Mouse (Mus musculus) midbrain, embryonic 15.5 days (tissue): ENCODE results near the gene Spg21. TPM values are rescaled to one million over a fixed set of nuclear protein-coding genes. Genes with fewer than 3 reads are reported as not detected.

Source experiments
- ATAC-seq: fragments of 200-750 bp; cut with Nextera tagmentation; replicated peaks from 2 replicates; pipeline ENCODE4 v1.8.0; 2017; ENCODE audit warnings: moderate TSS enrichment
- H3K27ac ChIP-seq: fragments of 300-500 bp; sonication (generic); 2 replicates; pipeline ENCODE4 v1.5.1; 2015; ENCODE audit warnings: mild to moderate bottlenecking, inconsistent platforms
- H3K27me3 ChIP-seq: fragments of 300-500 bp; sonication (generic); replicated peaks from 2 replicates; pipeline ENCODE4 v1.6.1; 2015; ENCODE audit warnings: inconsistent platforms
- H3K36me3 ChIP-seq: fragments of 300-500 bp; sonication (generic); replicated peaks from 2 replicates; pipeline ENCODE4 v1.6.1; 2015; ENCODE audit warnings: inconsistent platforms
- H3K4me1 ChIP-seq: fragments of 300-500 bp; sonication (generic); 2 replicates; pipeline ENCODE4 v1.6.1; 2015; ENCODE audit warnings: inconsistent platforms
- H3K4me2 ChIP-seq: fragments of 300-500 bp; sonication (generic); 2 replicates; pipeline ENCODE4 v1.6.1; 2015; ENCODE audit warnings: inconsistent platforms, mild to moderate bottlenecking, moderate library complexity
- H3K4me3 ChIP-seq: fragments of 300-500 bp; sonication (generic); 2 replicates; pipeline ENCODE4 v1.5.1; 2015; ENCODE audit warnings: mild to moderate bottlenecking, inconsistent platforms
- H3K9ac ChIP-seq: fragments of 300-500 bp; sonication (generic); 2 replicates; pipeline ENCODE4 v1.6.1; 2015; ENCODE audit warnings: mild to moderate bottlenecking, inconsistent platforms
- H3K9me3 ChIP-seq: fragments of 300-500 bp; sonication (generic); 2 replicates; pipeline ENCODE4 v1.6.1; 2016; ENCODE audit warnings: inconsistent platforms
- WGBS: fragments of 180-500 bp; shearing (Covaris S2); methylation state at CpG from one replicate; pipeline ENCODE4 v1.1.7; 2015; ENCODE audit warnings: mixed read lengths; 5-methylcytosine and 5-hydroxymethylcytosine counted together
- polyA plus RNA-seq: library from polyadenylated mRNA; unstranded; fragments of >200 nt; fragmentation: Nextera tagmentation; extraction: Ambion mirVana; gene quantifications from 2 replicates; pipeline ENCODE4 v1.2.1, GENCODE M21; 2015

Spg21 gene
- polyA plus RNA-seq, 1 experiment from 2014 or later = 133 TPM

GRCm38 (mm10) chr9:65525445-65526195 lies 64.9 kb downstream of the Spg21 start:
- Histone ChIP-seq H3K9me3 (no peaks in the 10 kb centered on the region), H3K27me3 (no peaks in the 10 kb centered on the region), H3K4me2 (no peak overlapping the region), H3K9ac (no peak overlapping the region), H3K4me1 (peaks cover 4% of the 10 kb centered on the region; the same call in 1 of the 2 replicates), H3K36me3 (no peaks in the 10 kb centered on the region), H3K4me3 (no peak overlapping the region), H3K27ac (no peak overlapping the region)
- whole genome bisulfite sequencing = 85% methylated on average over 10 of the region's 10 CpGs
- ATAC-seq = no peak

GRCm38 (mm10) chr9:65528417-65529038 lies 67.8 kb downstream of the Spg21 start:
- Histone ChIP-seq H3K27ac (no peak overlapping the region), H3K9ac (no peak overlapping the region), H3K4me3 (no peak overlapping the region), H3K4me1 (no peaks in the 10 kb centered on the region), H3K36me3 (no peaks in the 10 kb centered on the region), H3K4me2 (no peak overlapping the region), H3K27me3 (no peaks in the 10 kb centered on the region), H3K9me3 (no peaks in the 10 kb centered on the region)
- 88% methylated on average over 6 of the region's 6 CpGs for WGBS
- ATAC-seq = no peak

GRCm38 (mm10) chr9:65529659-65530058 lies 68.9 kb downstream of the Spg21 start:
- H3K4me2 ChIP-seq = no peak overlapping the region
- ATAC-seq = no peak
- H3K27me3 ChIP-seq = no peaks in the 10 kb centered on the region
- H3K27ac ChIP-seq = no peak overlapping the region
- no peaks in the 10 kb centered on the region for H3K4me1 ChIP-seq
- no peaks in the 10 kb centered on the region for H3K9me3 ChIP-seq
- WGBS = 54% methylated on average over 8 of the region's 8 CpGs
- no peaks in the 10 kb centered on the region for H3K36me3 ChIP-seq
- no peak overlapping the region for H3K9ac ChIP-seq
- no peak overlapping the region for H3K4me3 ChIP-seq

- no peak overlapping the region for H3K4me2 ChIP-seq
- ATAC-seq = no peak
- H3K36me3 ChIP-seq = no peaks in the 10 kb centered on the region
- H3K27me3 ChIP-seq = no peaks in the 10 kb centered on the region
- H3K9ac ChIP-seq = no peak overlapping the region
- WGBS = 80% methylated on average over 5 of the region's 5 CpGs
- H3K4me3 ChIP-seq = no peak overlapping the region
- H3K9me3 ChIP-seq = no peaks in the 10 kb centered on the region
- no peak overlapping the region for H3K27ac ChIP-seq
- H3K4me1 ChIP-seq = no peaks in the 10 kb centered on the region
Observed at GRCm38 (mm10) chr9:65531283-65531682, 70.5 kb downstream of the Spg21 start.

- H3K36me3 ChIP-seq = no peaks in the 10 kb centered on the region
- H3K9ac ChIP-seq = no peak overlapping the region
- no peak overlapping the region for H3K4me3 ChIP-seq
- no peaks in the 10 kb centered on the region for H3K27me3 ChIP-seq
- 84% methylated on average over 8 of the region's 8 CpGs for WGBS
- no peak overlapping the region for H3K27ac ChIP-seq
- H3K9me3 ChIP-seq = no peaks in the 10 kb centered on the region
- no peak for ATAC-seq
- H3K4me2 ChIP-seq = no peak overlapping the region
- no peaks in the 10 kb centered on the region for H3K4me1 ChIP-seq
Observed at GRCm38 (mm10) chr9:65532986-65533385, 72.2 kb downstream of the Spg21 start.

- no peak for ATAC-seq
- H3K9me3 ChIP-seq = no peaks in the 10 kb centered on the region
- H3K4me1 ChIP-seq = no peaks in the 10 kb centered on the region
- H3K36me3 ChIP-seq = no peaks in the 10 kb centered on the region
- H3K9ac ChIP-seq = no peak overlapping the region
- WGBS = 88% methylated on average over 3 of the region's 3 CpGs
- H3K27ac ChIP-seq = no peak overlapping the region
- no peak overlapping the region for H3K4me2 ChIP-seq
- no peak overlapping the region for H3K4me3 ChIP-seq
- no peaks in the 10 kb centered on the region for H3K27me3 ChIP-seq
Observed at GRCm38 (mm10) chr9:65534111-65534510, 73.4 kb downstream of the Spg21 start.

GRCm38 (mm10) chr9:65535191-65535722 lies 74.5 kb downstream of the Spg21 start:
- Histone ChIP-seq H3K9me3 (no peaks in the 10 kb centered on the region), H3K27ac (no peak overlapping the region), H3K4me1 (no peaks in the 10 kb centered on the region), H3K36me3 (no peaks in the 10 kb centered on the region), H3K27me3 (no peaks in the 10 kb centered on the region), H3K4me2 (no peak overlapping the region), H3K9ac (no peak overlapping the region), H3K4me3 (no peak overlapping the region)
- no peak for ATAC-seq
- 70% methylated on average over 3 of the region's 3 CpGs for WGBS

- Histone ChIP-seq H3K4me2 (no peak overlapping the region), H3K4me3 (no peak overlapping the region), H3K27ac (no peak overlapping the region), H3K4me1 (no peaks in the 10 kb centered on the region), H3K9me3 (no peaks in the 10 kb centered on the region), H3K36me3 (no peaks in the 10 kb centered on the region), H3K27me3 (no peaks in the 10 kb centered on the region), H3K9ac (no peak overlapping the region)
- ATAC-seq = no peak
- 87% methylated on average over 10 of the region's 11 CpGs for WGBS
Observed at GRCm38 (mm10) chr9:65535789-65536469, 75.2 kb downstream of the Spg21 start.

- Histone ChIP-seq H3K27ac (no peak overlapping the region), H3K4me3 (no peak overlapping the region), H3K9ac (no peak overlapping the region), H3K4me2 (no peak overlapping the region), H3K4me1 (no peaks in the 10 kb centered on the region), H3K9me3 (no peaks in the 10 kb centered on the region), H3K27me3 (no peaks in the 10 kb centered on the region), H3K36me3 (no peaks in the 10 kb centered on the region)
- 88% methylated on average over 4 of the region's 4 CpGs for WGBS
- no peak for ATAC-seq
Observed at GRCm38 (mm10) chr9:65536491-65536890, 75.7 kb downstream of the Spg21 start.

Other genes starting within 250 kb of the Spg21 start
- 0.19 and 0.26 TPM in 2 replicates for gene Cilp, start 195.8 kb upstream of the Spg21 start, polyA plus RNA-seq
- gene Clpx, start 166.7 kb upstream of the Spg21 start, polyA plus RNA-seq = 40.4 and 42.8 TPM in 2 replicates
- gene Pdcd7, start 114.8 kb upstream of the Spg21 start, polyA plus RNA-seq = 8.1 and 9.5 TPM in 2 replicates
- 2.7 and 2.9 TPM in 2 replicates for gene Ubap1l, start 99.9 kb upstream of the Spg21 start, polyA plus RNA-seq
- 0.56 and 0.60 TPM in 2 replicates for gene Kbtbd13, start 69.3 kb upstream of the Spg21 start, polyA plus RNA-seq
- gene Rasl12, start 62.4 kb upstream of the Spg21 start, polyA plus RNA-seq = 7.3 and 7.4 TPM in 2 replicates
- gene Slc51b, start 38.0 kb upstream of the Spg21 start, polyA plus RNA-seq = not detected in 2 replicates
- 21.4 and 24.7 TPM in 2 replicates for gene Mtfmt, start 25.2 kb upstream of the Spg21 start, polyA plus RNA-seq
- 1.0 and 1.7 TPM in 2 replicates for gene Ankdd1a, start 59.2 kb downstream of the Spg21 start, polyA plus RNA-seq
- gene Plekho2, start 119.1 kb downstream of the Spg21 start, polyA plus RNA-seq = 4.5 and 5.0 TPM in 2 replicates
- gene Pif1, start 126.2 kb downstream of the Spg21 start, polyA plus RNA-seq = 2.3 and 2.7 TPM in 2 replicates
- gene Rbpms2, start 168.7 kb downstream of the Spg21 start, polyA plus RNA-seq = 3.6 and 3.8 TPM in 2 replicates
- 401 and 421 TPM in 2 replicates for gene Oaz2, start 207.1 kb downstream of the Spg21 start, polyA plus RNA-seq